ENCODE assay signal across 8 mouse cellular contexts in the genomic region with DNA sequence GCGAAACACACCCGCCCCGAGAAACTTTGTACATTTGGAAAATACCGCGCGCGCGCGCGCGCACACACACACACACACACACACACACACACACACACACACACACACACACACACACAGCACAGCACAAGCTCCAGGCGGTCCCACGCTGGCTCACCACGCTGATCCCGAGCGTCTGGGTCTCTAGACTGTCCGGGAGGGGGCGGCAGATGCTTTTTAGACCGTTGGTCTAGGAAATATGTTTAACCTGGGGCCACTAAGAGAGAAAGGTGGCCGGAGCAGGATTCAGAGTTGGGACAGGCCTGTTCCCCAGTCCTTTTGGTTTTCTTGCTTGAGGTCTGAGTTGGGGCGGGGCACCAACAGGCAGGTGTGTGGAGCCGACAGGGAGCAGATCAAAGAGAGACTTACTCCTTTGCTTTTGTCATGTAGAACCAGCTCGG. TPM values are rescaled to one million over a fixed set of nuclear protein-coding genes. Genes with fewer than 3 reads are reported as not detected.
DNase-seq lines count a peak whose midpoint lies in the region; TF ChIP-seq lines count a peak whose summit lies in the region.

No protein-coding gene starts in this region.

- intact Hi-C loops in gastrocnemius, postnatal 14 days (cut with DNase I; ENCODE audit: low total_unique reads): no loop called here

- no peak for TF ChIP-seq POLR2A in lung, adult 2 months (IDR thresholded peaks at IDR 0.05; ENCODE audit: borderline replicate concordance, extremely low read depth, low read depth, low read length)

- peak; percentile 44 to 52 for DNase-seq in layer of hippocampus, postnatal 10 days (ENCODE audit: low spot score in 2 of 2)
- DNase-seq in layer of hippocampus, postnatal 36 days: no peak
- DNase-seq in adrenal gland, postnatal 36 days: peak; percentile 79 to 88
- peak; percentile 77 for DNase-seq in gastrocnemius, postnatal 14 days
- DNase-seq in kidney, adult 11 months: peak; percentile 66
- peak; percentile 47 for DNase-seq in lung, adult 2 months
- peak; percentile 43 for DNase-seq in ovary, postnatal 14 days (ENCODE audit: low spot score)
- DNase-seq in c-Kit-positive CD71-positive TER-119-positive erythroid progenitor cells, embryonic 14.5 days (ENCODE audit: low spot score): no peak

- WGBS in lung, adult 2 months: 6% methylated on average over 18 of the region's 23 CpGs

- H3K4me3 ChIP-seq in lung, adult 2 months (replicated peaks; ENCODE audit: extremely low read depth, low read depth, low read length): peak overlapping the region; percentile 60

- no peaks in the 10 kb centered on the region for H3K4me1 ChIP-seq in lung, adult 2 months (ENCODE audit: control insufficient read depth, insufficient read depth, low read length)

- no peak for TF ChIP-seq CTCF in lung, adult 2 months (IDR thresholded peaks at IDR 0.05; ENCODE audit: insufficient read depth, low read length)

RNA-seq across cellular contexts. Expression of gene Fbxl14, which starts 30.4 kb away (rescaled TPM):
- total RNA-seq in layer of hippocampus, postnatal 10 days (2021): 10 to 100 TPM; 21.8 to 24.0 TPM
- 10 to 100 TPM; 31.6 to 33.6 TPM for total RNA-seq in layer of hippocampus, postnatal 36 days (2021)
- total RNA-seq in adrenal gland, postnatal 36 days (2021): 10 to 100 TPM; 31.9 to 36.0 TPM
- 10 to 100 TPM in 1 of 2 experiments, 1 to 10 TPM in 1; 9.2 to 11.1 TPM for total RNA-seq in gastrocnemius, postnatal 14 days (2021)
- 77.7 and 84.9 TPM in 2 replicates for polyA plus RNA-seq in lung, adult 2 months (2012; rRNA removed)

RNA-seq across cellular contexts. Expression of gene Adipor2, which starts 31.6 kb away (rescaled TPM):
- 10 to 100 TPM; 38.4 to 41.3 TPM for total RNA-seq in layer of hippocampus, postnatal 10 days (2021)
- 10 to 100 TPM; 36.2 to 41.5 TPM for total RNA-seq in layer of hippocampus, postnatal 36 days (2021)
- 100 to 1,000 TPM; 200 to 209 TPM for total RNA-seq in adrenal gland, postnatal 36 days (2021)
- 10 to 100 TPM; 53.0 to 60.4 TPM for total RNA-seq in gastrocnemius, postnatal 14 days (2021)
- 63.6 and 81.0 TPM in 2 replicates for polyA plus RNA-seq in lung, adult 2 months (2012; rRNA removed)

Comparison
In these comparisons a context has a peak if more than half of its experiments do, and no peak if none do; other contexts are left out.
1. DNase-seq: peak in layer of hippocampus, postnatal 10 days (2 of 2), adrenal gland, postnatal 36 days (2 of 2), gastrocnemius, postnatal 14 days (single experiment), kidney, adult 11 months (single experiment), lung, adult 2 months (single experiment) and ovary, postnatal 14 days (single experiment); none in layer of hippocampus, postnatal 36 days (0 of 2) and c-Kit-positive CD71-positive TER-119-positive erythroid progenitor cells, embryonic 14.5 days (single experiment).